Mouse (Mus musculus) CH12.LX (cell line): ENCODE measurements around the gene Rps6ka5. TPM values are rescaled to one million over a fixed set of nuclear protein-coding genes. Genes with fewer than 3 reads are reported as not detected.

Source experiments
- DNase-seq: peaks from one replicate; pipeline ENCODE4 v3.0.0-alpha.2; 2013; ENCODE audit errors: extremely low read depth
- H3K27ac ChIP-seq: 2 replicates; pipeline ENCODE4 v1.5.1; 2012; ENCODE audit warnings: low read depth, mild to moderate bottlenecking, control low read depth, moderate library complexity; ENCODE audit not compliant: insufficient read depth
- H3K27me3 ChIP-seq: replicated peaks from 2 replicates; pipeline ENCODE3; 2012; ENCODE audit warnings: inconsistent platforms
- H3K36me3 ChIP-seq, 2 experiments: replicated peaks in 1 of 2; 2 replicates each; pipeline versions ENCODE3 to v1.6.1; 2012; ENCODE audit warnings: inconsistent platforms in 1 of 2, low read length in 1 of 2, mild to moderate bottlenecking in 1 of 2, mixed read lengths in 1 of 2, moderate library complexity in 1 of 2; ENCODE audit not compliant: control insufficient read depth in 1 of 2, insufficient read depth in 1 of 2
- H3K4me1 ChIP-seq, 2 experiments: 2 replicates each; pipeline ENCODE4 v1.6.1; 2012; ENCODE audit warnings: inconsistent platforms in 1 of 2, moderate library complexity in 1 of 2; ENCODE audit not compliant: insufficient read depth in 2 of 2, control insufficient read depth in 1 of 2
- H3K4me2 ChIP-seq: 2 replicates; pipeline ENCODE4 v1.6.1; 2012; ENCODE audit warnings: low read depth, mild to moderate bottlenecking, control low read depth; ENCODE audit not compliant: poor library complexity, insufficient read depth, severe bottlenecking
- H3K4me3 ChIP-seq, 3 experiments: fragments of 150-350 bp in 1 of 3; sonication (generic) in 1 of 3; replicated peaks in 1 of 3; 2 replicates each; pipeline versions ENCODE3 to v1.5.1; 2011 to 2012; ENCODE audit warnings: low read depth in 2 of 3, low read length in 2 of 3, mild to moderate bottlenecking in 2 of 3, moderate library complexity in 2 of 3, control low read depth in 1 of 3, improper control_type of control experiment in 1 of 3, inconsistent platforms in 1 of 3, mixed read lengths in 1 of 3; ENCODE audit not compliant: poor library complexity in 1 of 3
- H3K79me2 ChIP-seq: replicated peaks from 2 replicates; pipeline ENCODE4 v1.6.1; 2012; ENCODE audit warnings: mild to moderate bottlenecking, moderate library complexity; ENCODE audit not compliant: control insufficient read depth, poor library complexity, insufficient read depth, severe bottlenecking; ENCODE audit errors: extremely low read depth
- H3K9ac ChIP-seq: 2 replicates; pipeline ENCODE4 v1.6.1; 2012; ENCODE audit warnings: low read depth, mild to moderate bottlenecking, control low read depth, moderate library complexity; ENCODE audit not compliant: insufficient read depth
- H3K9me3 ChIP-seq: replicated peaks from 2 replicates; pipeline ENCODE3; 2012; ENCODE audit warnings: low read length, inconsistent platforms, mixed read lengths
- CTCF ChIP-seq, 2 experiments: IDR thresholded peaks in 1 of 2; conservative IDR thresholded peaks in 1 of 2; 2 replicates each; pipeline ENCODE4 v1.5.1; 2011 to 2012; ENCODE audit warnings: low read depth in 2 of 2, low read length in 2 of 2, improper control_type of control experiment in 1 of 2, inconsistent platforms in 1 of 2, mild to moderate bottlenecking in 1 of 2, moderate library complexity in 1 of 2
- ETS1 ChIP-seq: conservative IDR thresholded peaks from 2 replicates; pipeline ENCODE4 v1.6.1; 2012; ENCODE audit warnings: low read depth, mild to moderate bottlenecking, inconsistent platforms, low read length, improper control_type of control experiment, moderate library complexity
- GABPA ChIP-seq: IDR thresholded peaks from 2 replicates; pipeline ENCODE4 v1.6.1; 2012; ENCODE audit warnings: low read depth, low read length, improper control_type of control experiment, inconsistent platforms; ENCODE audit not compliant: insufficient replicate concordance
- HCFC1 ChIP-seq: IDR thresholded peaks from 2 replicates; pipeline ENCODE4 v1.6.1; 2012; ENCODE audit warnings: low read depth, mild to moderate bottlenecking, inconsistent platforms, low read length, improper control_type of control experiment
- IRF4 ChIP-seq: IDR thresholded peaks from 2 replicates; pipeline ENCODE4 v1.6.1; 2014; ENCODE audit warnings: low read depth, mild to moderate bottlenecking, inconsistent platforms, low read length, improper control_type of control experiment
- JUN ChIP-seq: IDR thresholded peaks from 2 replicates; pipeline ENCODE4 v1.6.1; 2011; ENCODE audit warnings: low read depth, mild to moderate bottlenecking, low read length, improper control_type of control experiment, moderate library complexity; ENCODE audit not compliant: insufficient read depth
- MAFK ChIP-seq: IDR thresholded peaks from 2 replicates; pipeline ENCODE4 v1.6.1; 2011; ENCODE audit warnings: low read length, improper control_type of control experiment; ENCODE audit not compliant: insufficient replicate concordance
- MAX ChIP-seq: IDR thresholded peaks from 2 replicates; pipeline ENCODE4 v1.6.1; 2011; ENCODE audit warnings: low read length, improper control_type of control experiment
- NRF1 ChIP-seq: IDR thresholded peaks from 2 replicates; pipeline ENCODE4 v1.6.1; 2014; ENCODE audit warnings: low read depth, mild to moderate bottlenecking, inconsistent platforms, low read length, improper control_type of control experiment, moderate library complexity
- POLR2A ChIP-seq: IDR thresholded peaks from 2 replicates; pipeline ENCODE4 v1.6.1; 2011; ENCODE audit warnings: low read depth, mild to moderate bottlenecking, improper control_type of control experiment, low read length
- POLR2AphosphoS2 ChIP-seq: IDR thresholded peaks from 2 replicates; pipeline ENCODE4 v1.6.1; 2011; ENCODE audit warnings: low read depth, low read length, improper control_type of control experiment
- RAD21 ChIP-seq: IDR thresholded peaks from 2 replicates; pipeline ENCODE4 v1.6.1; 2011; ENCODE audit warnings: low read depth, mild to moderate bottlenecking, low read length, improper control_type of control experiment, moderate library complexity
- SIN3A ChIP-seq: IDR thresholded peaks from 2 replicates; pipeline ENCODE4 v1.6.1; 2012; ENCODE audit warnings: low read length, improper control_type of control experiment, inconsistent platforms
- SMC3 ChIP-seq: IDR thresholded peaks from 2 replicates; pipeline ENCODE4 v1.6.1; 2011; ENCODE audit warnings: low read depth, low read length, improper control_type of control experiment
- TBP ChIP-seq: conservative IDR thresholded peaks from 2 replicates; pipeline ENCODE4 v1.6.1; 2011; ENCODE audit warnings: low read depth, low read length, improper control_type of control experiment
- USF2 ChIP-seq: conservative IDR thresholded peaks from 2 replicates; pipeline ENCODE4 v1.6.1; 2011; ENCODE audit warnings: low read depth, low read length, improper control_type of control experiment
- ZC3H11A ChIP-seq: IDR thresholded peaks from 2 replicates; pipeline ENCODE4 v1.6.1; 2012; ENCODE audit warnings: low read depth, mild to moderate bottlenecking, inconsistent platforms, low read length, improper control_type of control experiment
- ZNF384 ChIP-seq: IDR thresholded peaks from 2 replicates; pipeline ENCODE4 v1.6.1; 2012; ENCODE audit warnings: low read depth, low read length, improper control_type of control experiment, inconsistent platforms
- dilution Hi-C: fragments of 300-500 bp; cut with MboI; formaldehyde crosslinking; loops from 2 replicates; pipeline ENCODE4 v1.14.3; 2020; ENCODE audit warnings: low sequenced_read_pairs; ENCODE audit not compliant: extremely low pct_unique_long_range_greater_than_20kb, extremely low pct_ligation_motif_present
- in situ Hi-C: fragments of 300-500 bp; cut with MboI; formaldehyde crosslinking; loops from 3 replicates; pipeline ENCODE4 v1.14.3; 2019; ENCODE audit warnings: low sequenced_read_pairs, low pct_ligation_motif_present, low pct_unique_long_range_greater_than_20kb, mixed read lengths
- polyA plus RNA-seq: library from polyadenylated mRNA; unstranded; fragments of >175 nt; gene quantifications from 2 replicates; pipeline ENCODE4 v1.2.1, GENCODE M21; 2012; ENCODE audit warnings: low read depth; ENCODE audit not compliant: insufficient read length
- total RNA-seq, 2 experiments: library from RNA; depleted of rRNA; stranded (reverse); fragments of 300-350 nt in 1 of 2; fragments of >200 nt in 1 of 2; gene quantifications; 2 replicates each; pipeline ENCODE4 v1.2.3; 2012 to 2014

Gene Rps6ka5
- total and polyA plus RNA-seq, 3 experiments: 2.9 to 6.2 (median 4.8) TPM

DNA sequence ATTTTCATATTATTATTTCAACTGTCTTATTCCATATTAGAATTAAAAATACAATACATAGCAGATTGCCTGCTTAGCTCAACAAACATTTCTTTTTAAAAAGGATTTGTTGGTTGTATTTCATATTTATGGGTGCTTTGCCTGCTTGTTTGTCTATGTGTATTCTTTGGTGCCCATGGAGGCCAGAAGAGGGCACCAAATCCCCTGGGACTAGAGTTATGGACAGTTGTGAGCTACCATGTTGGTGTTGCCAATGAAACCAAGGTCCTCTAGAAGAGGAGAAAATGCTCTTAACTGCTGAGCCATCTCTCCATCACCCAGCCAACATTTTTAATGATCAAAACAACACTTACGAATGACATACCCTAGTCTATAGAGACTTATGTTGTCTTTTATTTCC, 120.0 kb downstream of the Rps6ka5 start:
- Histone ChIP-seq H3K9ac (no peak overlapping the region), H3K36me3 (peaks cover 0 to 8% of the 10 kb centered on the region in 2 experiments), H3K27ac (no peak overlapping the region), H3K4me1 (peaks cover 0 to 13% of the 10 kb centered on the region in 2 experiments; a peak in 2 of 4 replicates), H3K79me2 (no peaks in the 10 kb centered on the region), H3K4me3 (no peak overlapping the region), H3K9me3 (no peaks in the 10 kb centered on the region), H3K4me2 (no peak overlapping the region), H3K27me3 (no peaks in the 10 kb centered on the region)
- dilution Hi-C loops: no loop called here
- DNase-seq: peak; percentile 26
- TF ChIP-seq RAD21 (peak; percentile 43), ZC3H11A (no peak), CTCF (conservative IDR thresholded peaks at IDR 0.05 in 1 of 2, IDR thresholded peaks at IDR 0.05 in 1 of 2; ENCODE audit: low read depth in 2 of 2, low read length in 2 of 2) (peak in 1 of 2 experiments; percentile 52; a peak in 2 of 4 replicates), NRF1 (no peak), SMC3 (peak; percentile 47)
- in situ Hi-C loops: no loop called here

DNA sequence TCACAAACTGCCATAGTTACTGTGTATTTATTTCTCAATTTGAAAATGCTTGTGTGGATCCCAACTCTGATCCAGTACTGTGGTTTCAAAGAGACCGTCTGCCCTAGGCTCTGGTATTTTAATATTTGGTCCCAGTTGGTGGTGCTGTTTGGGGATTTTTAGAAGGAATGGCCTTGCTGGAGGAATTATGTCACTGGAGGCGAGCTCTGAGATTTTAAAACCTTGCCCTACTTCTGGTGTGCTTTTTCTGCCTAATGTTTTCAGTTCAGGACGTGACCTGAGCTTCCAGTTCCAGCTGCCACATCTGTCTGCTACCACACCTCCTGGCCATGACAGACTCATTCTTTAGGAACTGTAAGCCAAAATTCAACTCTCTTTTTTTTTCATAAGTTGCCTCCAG, 121.2 kb downstream of the Rps6ka5 start:
- Histone ChIP-seq H3K36me3 (peaks cover 0 to 10% of the 10 kb centered on the region in 2 experiments), H3K27ac (no peak overlapping the region), H3K4me3 (no peak overlapping the region), H3K9me3 (no peaks in the 10 kb centered on the region), H3K27me3 (no peaks in the 10 kb centered on the region), H3K4me1 (peaks cover 0 to 13% of the 10 kb centered on the region in 2 experiments; a peak in 2 of 4 replicates), H3K4me2 (no peak overlapping the region), H3K79me2 (no peaks in the 10 kb centered on the region), H3K9ac (no peak overlapping the region)
- dilution Hi-C loops (no loop called here), in situ Hi-C loops (no loop called here)
- TF ChIP-seq SIN3A (no peak), MAFK (no peak), GABPA (no peak), POLR2A (no peak), ZNF384 (no peak), POLR2AphosphoS2 (no peak), IRF4 (no peak), JUN (no peak), MAX (no peak), USF2 (no peak), TBP (no peak), HCFC1 (no peak)
- DNase-seq: no peak

DNA sequence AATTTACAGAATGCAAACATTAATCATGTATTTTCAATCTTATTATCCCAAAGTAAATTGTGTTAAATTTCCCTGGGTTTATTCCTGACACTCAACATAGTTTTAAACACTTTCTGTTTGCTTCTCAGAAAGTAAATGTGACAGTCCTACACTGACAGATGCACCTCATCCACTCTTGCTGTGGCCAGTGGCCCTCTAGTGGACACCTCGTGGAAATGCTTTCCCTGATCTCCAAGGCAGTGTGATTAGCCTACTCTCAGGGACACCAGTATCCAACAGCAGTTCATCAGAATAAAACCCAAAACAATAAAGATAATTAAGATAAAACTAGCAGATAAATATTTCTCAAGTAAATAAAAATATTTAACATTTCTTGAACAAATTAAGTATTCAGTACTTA, 122.2 kb downstream of the Rps6ka5 start:
- DNase-seq: peak; percentile 64
- in situ Hi-C loops: no loop called here
- dilution Hi-C loops: no loop called here
- H3K36me3 ChIP-seq: peaks cover 0 to 9% of the 10 kb centered on the region in 2 experiments
- TF ChIP-seq CTCF (conservative IDR thresholded peaks at IDR 0.05 in 1 of 2, IDR thresholded peaks at IDR 0.05 in 1 of 2; ENCODE audit: low read depth in 2 of 2, low read length in 2 of 2) (peak; percentile 84 to 89), IRF4 (no peak), JUN (no peak), RAD21 (peak; percentile 67), SMC3 (peak; percentile 78), ETS1 (no peak)
- TF ChIP-seq, all 38 proteins: peak for 3
- H3K27ac ChIP-seq: no peak overlapping the region
- no peak overlapping the region for H3K9ac ChIP-seq
- no peaks in the 10 kb centered on the region for H3K27me3 ChIP-seq
- no peak overlapping the region for H3K4me2 ChIP-seq
- H3K4me1 ChIP-seq: peaks cover 0 to 16% of the 10 kb centered on the region in 2 experiments; a peak in 2 of 4 replicates
- H3K79me2 ChIP-seq: no peaks in the 10 kb centered on the region
- H3K4me3 ChIP-seq: no peak overlapping the region
- no peaks in the 10 kb centered on the region for H3K9me3 ChIP-seq
